Mouse (Mus musculus) C2C12 (cell line): ENCODE results near the gene Ccdc117. TPM values are rescaled to one million over a fixed set of nuclear protein-coding genes. Genes with fewer than 3 reads are reported as not detected.
A peak's percentile ranks its signal among the peaks of the same experiment; 100 is the strongest.

Experiments
- H3K27me3 ChIP-seq: one replicate; pipeline ENCODE4 v1.6.1; 2011; ENCODE audit not compliant: control insufficient read depth, insufficient read depth, insufficient read length
- H3K36me3 ChIP-seq: one replicate; pipeline ENCODE4 v1.6.1; 2011; ENCODE audit not compliant: control insufficient read depth, insufficient read depth
- H3K4me3 ChIP-seq: one replicate; pipeline ENCODE4 v1.5.1; 2011; ENCODE audit warnings: mild to moderate bottlenecking, control low read depth; ENCODE audit not compliant: poor library complexity, insufficient read depth, severe bottlenecking
- H3K79me2 ChIP-seq: one replicate; pipeline ENCODE4 v1.6.1; 2011; ENCODE audit not compliant: control insufficient read depth, insufficient read depth
- H3K79me3 ChIP-seq: one replicate; pipeline ENCODE4 v1.6.1; 2011; ENCODE audit warnings: low read depth, control low read depth
- H3ac ChIP-seq: one replicate; pipeline ENCODE3; 2011; ENCODE audit warnings: low read depth; ENCODE audit not compliant: control insufficient read depth, insufficient read length
- CEBPB ChIP-seq: IDR thresholded peaks from one replicate; pipeline ENCODE4 v1.6.1; 2011; ENCODE audit warnings: low read depth, mild to moderate bottlenecking, control low read depth, moderate library complexity
- CTCF ChIP-seq: IDR thresholded peaks from one replicate; pipeline ENCODE4 v1.5.1; 2011; ENCODE audit not compliant: control insufficient read depth, insufficient read depth, insufficient read length
- FOSL1 ChIP-seq: IDR thresholded peaks from one replicate; pipeline ENCODE4 v1.8.0; 2011; ENCODE audit warnings: mild to moderate bottlenecking, low read length; ENCODE audit not compliant: poor library complexity, insufficient read depth, severe bottlenecking
- MAX ChIP-seq: IDR thresholded peaks from one replicate; pipeline ENCODE4 v1.6.1; 2011; ENCODE audit warnings: mild to moderate bottlenecking, control low read depth
- MYOD1 ChIP-seq: IDR thresholded peaks from one replicate; pipeline ENCODE4 v1.6.1; 2011; ENCODE audit warnings: low read depth; ENCODE audit not compliant: control insufficient read depth, insufficient read length
- MYOG ChIP-seq: IDR thresholded peaks from one replicate; pipeline ENCODE4 v1.6.1; 2011; ENCODE audit not compliant: control insufficient read depth, insufficient read length; ENCODE audit errors: extremely low read depth
- USF1 ChIP-seq: IDR thresholded peaks from one replicate; pipeline ENCODE4 v1.6.1; 2011; ENCODE audit warnings: low read depth, mild to moderate bottlenecking, control low read depth, moderate library complexity
- polyA plus RNA-seq: library from polyadenylated mRNA; unstranded; fragments of >200 nt; fragmentation: generic; extraction: Trizol; gene quantifications from one replicate; pipeline ENCODE4 v1.2.1, GENCODE M21; 2012; ENCODE audit warnings: missing spikeins

Gene Ccdc117
- polyA plus RNA-seq, 1 experiment, result 7.7 TPM

DNA sequence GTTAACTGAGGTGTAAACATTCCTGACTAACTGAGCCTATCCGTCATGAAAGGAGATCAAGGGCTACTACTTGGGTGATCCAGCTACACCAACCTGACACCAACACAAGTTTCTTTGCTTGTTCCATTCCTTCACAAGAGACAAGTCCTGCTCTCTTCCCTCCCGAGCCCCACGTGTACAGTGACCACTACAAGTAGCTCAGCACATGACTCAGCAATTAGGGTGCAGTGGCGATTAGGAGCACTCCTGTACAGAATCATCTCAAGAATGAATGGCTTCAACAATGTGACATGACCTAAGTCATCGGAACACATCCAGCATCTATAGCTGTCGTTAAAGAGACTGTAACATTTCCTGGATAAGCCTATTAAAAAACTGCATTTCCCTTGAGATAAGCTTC lies 11.3 kb downstream of the Ccdc117 start:
- no peak overlapping the region for H3ac ChIP-seq
- H3K27me3 ChIP-seq, result no peaks in the 10 kb centered on the region
- no peak for TF ChIP-seq CEBPB
- no peak for TF ChIP-seq MYOG
- TF ChIP-seq MYOD1, result no peak
- no peak for TF ChIP-seq CTCF
- TF ChIP-seq USF1, result no peak
- no peak for TF ChIP-seq MAX
- TF ChIP-seq FOSL1, result no peak
- H3K79me3 ChIP-seq, result no peaks in the 10 kb centered on the region
- H3K79me2 ChIP-seq, result no peaks in the 10 kb centered on the region
- H3K4me3 ChIP-seq, result no peak overlapping the region
- H3K36me3 ChIP-seq, result peaks cover 87% of the 10 kb centered on the region

DNA sequence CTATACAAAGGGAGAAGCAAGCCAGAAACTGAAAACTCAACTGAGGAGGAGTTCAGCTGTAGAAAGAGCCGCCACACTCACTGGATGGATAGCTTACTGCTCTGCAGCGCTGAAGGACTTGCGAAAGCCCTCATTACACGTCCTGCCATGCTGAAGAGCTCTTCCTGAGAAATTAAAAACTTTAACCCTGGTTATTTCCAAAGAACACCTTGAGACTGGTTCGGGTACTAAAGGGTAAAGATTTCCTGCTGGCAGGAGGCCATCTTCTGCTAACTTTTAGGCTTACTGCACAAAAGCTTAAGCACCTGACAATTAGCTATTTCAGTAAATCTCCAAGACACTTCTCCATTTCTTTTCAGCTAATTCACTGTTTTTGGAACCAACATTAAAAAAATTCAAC lies 11.8 kb downstream of the Ccdc117 start:
- Histone ChIP-seq H3K79me2 (no peaks in the 10 kb centered on the region), H3K79me3 (no peaks in the 10 kb centered on the region), H3K4me3 (no peak overlapping the region), H3K36me3 (peaks cover 92% of the 10 kb centered on the region), H3K27me3 (no peaks in the 10 kb centered on the region), H3ac (no peak overlapping the region)
- TF ChIP-seq CEBPB, result no peak
- no peak for TF ChIP-seq CTCF
- TF ChIP-seq MYOG, result no peak
- no peak for TF ChIP-seq MAX

DNA sequence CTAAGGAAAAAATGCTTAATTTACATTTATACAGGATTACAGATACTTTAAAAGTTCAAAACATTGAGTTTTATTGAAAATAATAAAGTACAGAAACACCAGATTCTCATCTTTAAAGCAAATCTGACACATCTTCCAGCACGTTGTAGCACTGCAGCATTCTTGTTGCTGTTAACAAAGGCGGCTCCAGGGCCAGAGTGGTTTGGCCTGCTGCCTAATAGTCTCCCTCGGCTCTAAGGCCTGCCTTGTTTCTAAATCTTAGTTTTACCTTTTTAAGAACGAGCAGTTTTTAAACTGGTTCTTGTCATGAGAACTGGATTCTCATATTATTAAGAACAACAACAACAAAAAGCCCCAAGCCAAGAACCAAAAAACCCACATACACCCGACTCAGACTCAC lies 13.1 kb downstream of the Ccdc117 start:
- no peak for TF ChIP-seq MAX
- no peak for TF ChIP-seq CTCF
- no peak for TF ChIP-seq USF1
- no peak overlapping the region for H3ac ChIP-seq
- H3K36me3 ChIP-seq, result peaks cover 92% of the 10 kb centered on the region
- peaks cover 2% of the 10 kb centered on the region for H3K79me3 ChIP-seq
- H3K4me3 ChIP-seq, result no peak overlapping the region
- peaks cover 13% of the 10 kb centered on the region for H3K79me2 ChIP-seq
- no peaks in the 10 kb centered on the region for H3K27me3 ChIP-seq

- peaks cover 21% of the 10 kb centered on the region for H3K79me2 ChIP-seq
- H3K27me3 ChIP-seq, result no peaks in the 10 kb centered on the region
- TF ChIP-seq MYOD1 (peak; percentile 73), USF1 (no peak)
- peaks cover 9% of the 10 kb centered on the region for H3K79me3 ChIP-seq
- no peak overlapping the region for H3ac ChIP-seq
- no peak overlapping the region for H3K4me3 ChIP-seq
- H3K36me3 ChIP-seq, result peaks cover 92% of the 10 kb centered on the region
These were observed 14.0 kb downstream of the Ccdc117 start for GRCm38 (mm10) chr11:5527865-5528523.

DNA sequence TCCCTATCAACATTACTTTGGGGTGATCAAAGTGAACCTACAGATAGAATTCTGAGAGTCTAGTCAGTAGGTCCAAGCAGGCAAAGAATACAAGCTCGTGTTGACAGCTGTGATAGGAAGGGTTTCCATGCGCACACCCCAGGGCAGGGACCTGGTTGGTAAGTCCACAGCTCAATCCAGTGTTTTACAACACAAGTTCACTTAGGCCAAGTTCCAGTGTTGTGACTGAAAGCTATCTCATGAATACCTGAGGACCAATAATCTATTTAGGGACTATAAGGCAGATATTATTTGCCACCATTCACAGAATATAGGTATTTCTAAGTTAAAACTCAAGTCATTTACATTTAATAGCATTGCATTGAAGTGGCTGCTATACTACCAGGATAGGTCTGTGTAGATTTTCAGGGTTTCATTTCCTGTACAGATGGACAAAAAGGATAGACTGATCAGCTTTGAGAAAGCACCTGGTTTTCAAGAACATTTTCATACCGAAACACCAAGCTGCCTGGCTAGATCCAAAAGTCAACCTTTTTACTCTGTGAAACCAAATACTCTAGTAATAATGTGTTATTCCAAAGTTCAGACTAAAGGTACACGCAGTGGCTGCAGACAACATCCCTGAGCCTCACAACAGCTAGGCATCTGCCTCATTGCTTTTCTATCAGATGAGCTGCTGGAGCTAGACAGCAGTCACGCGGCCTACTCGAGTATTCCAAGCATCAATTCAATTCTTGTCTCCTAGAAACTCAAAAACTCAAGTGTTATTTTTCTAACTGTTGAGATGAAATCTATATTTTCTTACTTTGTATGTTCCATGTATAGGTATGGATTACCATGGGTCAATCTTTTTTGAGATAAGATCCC lies 15.2 kb downstream of the Ccdc117 start:
- Histone ChIP-seq H3K27me3 (no peaks in the 10 kb centered on the region), H3K79me2 (peaks cover 33% of the 10 kb centered on the region), H3K36me3 (peaks cover 89% of the 10 kb centered on the region), H3K4me3 (no peak overlapping the region), H3ac (no peak overlapping the region), H3K79me3 (peaks cover 18% of the 10 kb centered on the region)
- TF ChIP-seq FOSL1, result no peak
- no peak for TF ChIP-seq CTCF
- no peak for TF ChIP-seq CEBPB
- no peak for TF ChIP-seq MAX
- TF ChIP-seq USF1, result no peak

DNA sequence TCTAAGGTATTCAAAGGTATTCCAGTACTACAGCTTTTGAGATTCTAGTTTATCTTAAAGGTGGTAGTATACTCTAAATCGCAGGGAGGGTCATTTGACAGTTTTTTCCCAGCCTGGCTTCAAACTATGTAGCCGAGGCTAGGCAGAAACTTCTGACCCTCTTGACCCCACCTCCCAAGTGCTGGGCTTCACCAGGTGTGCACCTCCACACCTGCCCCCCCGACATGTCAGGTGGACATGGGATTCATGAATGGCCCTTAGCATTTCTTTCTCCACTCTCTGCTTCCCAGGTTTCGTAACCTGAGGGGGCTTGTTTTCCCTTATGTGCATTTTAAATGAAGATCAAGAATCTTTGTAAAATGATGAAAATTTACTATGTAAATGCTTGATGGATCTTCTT lies 16.6 kb downstream of the Ccdc117 start:
- H3K79me3 ChIP-seq, result peaks cover 23% of the 10 kb centered on the region
- no peak for TF ChIP-seq MAX
- no peak for TF ChIP-seq MYOD1
- no peak for TF ChIP-seq CTCF
- TF ChIP-seq USF1, result no peak
- H3ac ChIP-seq, result no peak overlapping the region
- peaks cover 44% of the 10 kb centered on the region for H3K79me2 ChIP-seq
- no peaks in the 10 kb centered on the region for H3K27me3 ChIP-seq
- H3K36me3 ChIP-seq, result peaks cover 75% of the 10 kb centered on the region
- no peak overlapping the region for H3K4me3 ChIP-seq
